Mouse (Mus musculus) cortical plate, adult 2 months (tissue): ENCODE measurements around the gene Smad3.

ENCODE experiments used
- CTCF ChIP-seq: fragments of 200-500 bp; IDR thresholded peaks from 2 replicates; pipeline ENCODE4 v1.5.1; 2011; ENCODE audit warnings: mild to moderate bottlenecking, control low read depth, low read length; ENCODE audit not compliant: insufficient read depth; ENCODE audit errors: extremely low read depth
- POLR2A ChIP-seq: fragments of 200-500 bp; IDR thresholded peaks from 2 replicates; pipeline ENCODE4 v1.6.1; 2011; ENCODE audit warnings: mild to moderate bottlenecking, low read length, control low read depth; ENCODE audit not compliant: insufficient read depth; ENCODE audit errors: extremely low read depth

GRCm38 (mm10) chr9:63623895-63624569, 133.8 kb downstream of the Smad3 start:
- TF ChIP-seq POLR2A (no peak), CTCF (no peak)
